Mouse (Mus musculus) lung, postnatal 0 days (tissue): ENCODE results near the gene Sdcbp2.

Experiments
- CTCF ChIP-seq: IDR thresholded peaks from 2 replicates; pipeline ENCODE4 v1.5.1; 2016; ENCODE audit warnings: antibody characterized with exemption, mild to moderate bottlenecking
- EP300 ChIP-seq: IDR thresholded peaks from 2 replicates; pipeline ENCODE4 v1.6.1; 2016; ENCODE audit warnings: antibody characterized with exemption, mild to moderate bottlenecking, control low read depth

- TF ChIP-seq EP300 (peak; percentile 69), CTCF (no peak)
These were observed at the start of gene Sdcbp2 for GRCm38 (mm10) chr2:151571873-151572700.
